Mouse (Mus musculus): ENCODE measurements around the gene Rps6kl1. TPM values are rescaled to one million over a fixed set of nuclear protein-coding genes. Genes with fewer than 3 reads are reported as not detected.

Gene Rps6kl1
- total RNA-seq (2014; fragmentation: Nextera tagmentation), result not detected in 2 replicates
- not detected in 2 replicates for total RNA-seq (2017)

DNA sequence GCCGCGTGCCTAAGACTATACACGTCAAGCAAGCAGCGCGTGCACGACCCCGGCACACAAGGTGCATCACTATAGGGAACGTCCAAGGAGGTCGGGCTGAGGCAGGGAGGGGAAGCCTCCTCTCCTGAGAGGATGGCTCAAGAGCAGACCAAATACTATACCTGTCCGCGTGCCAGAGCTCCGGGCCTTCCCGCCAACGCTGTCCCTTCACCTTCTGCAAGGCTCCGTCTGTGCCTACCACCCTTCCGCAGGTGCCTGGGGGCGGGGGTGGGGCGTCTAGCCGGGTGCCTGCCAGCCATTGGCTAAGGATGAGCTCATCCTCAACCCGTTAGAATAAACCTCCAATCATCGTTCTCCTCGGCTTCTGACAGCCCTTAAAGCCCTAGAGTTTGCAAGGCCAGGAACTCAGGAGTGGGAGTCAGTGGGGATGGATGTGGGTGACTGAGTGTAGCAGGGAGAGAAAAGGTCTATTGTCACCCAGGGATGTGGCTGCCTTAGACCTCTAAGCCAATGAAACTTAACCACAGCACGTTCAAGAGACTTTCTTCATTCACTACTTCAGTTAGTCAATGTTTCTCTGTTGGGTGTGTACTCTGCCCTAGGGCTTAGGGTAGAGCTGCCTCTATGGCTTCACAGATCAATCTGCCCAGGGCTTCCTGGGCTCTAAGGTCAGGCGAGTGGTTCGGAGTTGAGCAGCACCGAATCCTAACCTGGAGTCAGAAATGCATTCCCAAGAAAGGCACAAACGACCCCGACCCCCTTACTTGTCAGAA, at the start of gene Rps6kl1:
TSS of gene Rps6kl1 (minus strand) at position 263 of the 773 bp plus-strand sequence.
- peak; percentile 59 for ATAC-seq (replicated peaks; ENCODE audit: poor library complexity, severe bottlenecking)

- no peak for ATAC-seq (replicated peaks; ENCODE audit: poor library complexity, severe bottlenecking)
Measured at GRCm38 (mm10) chr12:85199954-85200353, 48.9 kb upstream of the Rps6kl1 start.

DNA sequence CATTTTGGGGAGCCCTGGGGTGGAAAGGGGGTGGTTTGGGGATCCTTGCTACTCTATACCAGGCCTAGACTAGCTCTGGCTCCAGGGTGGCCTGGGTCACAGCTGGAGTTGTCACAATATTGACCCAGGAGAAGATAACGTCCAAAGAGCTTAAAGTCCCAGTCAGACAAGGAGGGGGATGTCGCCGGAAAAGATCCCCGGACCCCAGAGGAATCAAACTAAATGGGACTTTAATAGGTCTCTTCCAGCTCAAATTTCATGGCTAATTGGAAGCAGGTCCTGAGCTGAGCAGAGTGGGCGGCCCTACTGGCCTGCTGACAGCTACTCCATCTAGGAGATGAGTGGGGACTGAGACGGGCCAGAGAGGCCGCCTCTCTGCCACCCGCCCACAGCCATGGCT, 46.9 kb upstream of the Rps6kl1 start:
- no peak for ATAC-seq (replicated peaks; ENCODE audit: poor library complexity, severe bottlenecking)

- no peak for ATAC-seq (replicated peaks; ENCODE audit: poor library complexity, severe bottlenecking)
Measured at GRCm38 (mm10) chr12:85197371-85197770, 46.3 kb upstream of the Rps6kl1 start.

GRCm38 (mm10) chr12:85196191-85196590, 45.1 kb upstream of the Rps6kl1 start:
- no peak for ATAC-seq (replicated peaks; ENCODE audit: poor library complexity, severe bottlenecking)

DNA sequence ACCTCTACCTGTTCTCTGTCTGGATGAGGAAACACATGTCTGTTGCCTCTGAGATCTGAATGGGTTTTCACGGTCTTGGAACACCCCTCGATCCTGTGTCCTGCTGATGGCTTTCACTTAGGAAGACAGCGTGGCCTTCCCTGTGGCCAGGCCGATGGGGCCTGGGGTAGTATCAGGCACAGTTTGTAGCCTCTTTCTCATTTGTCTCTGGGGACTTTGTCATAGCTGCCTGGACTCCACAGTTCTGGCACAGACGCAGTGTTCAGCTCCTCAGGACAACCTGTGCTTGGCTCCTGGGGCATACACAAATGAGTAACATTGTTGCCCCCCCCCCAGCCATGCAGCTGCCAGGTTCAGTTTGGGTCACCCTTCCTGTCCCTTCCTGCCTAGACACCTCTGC, 44.0 kb upstream of the Rps6kl1 start:
- no peak for ATAC-seq (replicated peaks; ENCODE audit: poor library complexity, severe bottlenecking)

GRCm38 (mm10) chr12:85194623-85195018, 43.6 kb upstream of the Rps6kl1 start:
- ATAC-seq (replicated peaks; ENCODE audit: poor library complexity, severe bottlenecking), result no peak

DNA sequence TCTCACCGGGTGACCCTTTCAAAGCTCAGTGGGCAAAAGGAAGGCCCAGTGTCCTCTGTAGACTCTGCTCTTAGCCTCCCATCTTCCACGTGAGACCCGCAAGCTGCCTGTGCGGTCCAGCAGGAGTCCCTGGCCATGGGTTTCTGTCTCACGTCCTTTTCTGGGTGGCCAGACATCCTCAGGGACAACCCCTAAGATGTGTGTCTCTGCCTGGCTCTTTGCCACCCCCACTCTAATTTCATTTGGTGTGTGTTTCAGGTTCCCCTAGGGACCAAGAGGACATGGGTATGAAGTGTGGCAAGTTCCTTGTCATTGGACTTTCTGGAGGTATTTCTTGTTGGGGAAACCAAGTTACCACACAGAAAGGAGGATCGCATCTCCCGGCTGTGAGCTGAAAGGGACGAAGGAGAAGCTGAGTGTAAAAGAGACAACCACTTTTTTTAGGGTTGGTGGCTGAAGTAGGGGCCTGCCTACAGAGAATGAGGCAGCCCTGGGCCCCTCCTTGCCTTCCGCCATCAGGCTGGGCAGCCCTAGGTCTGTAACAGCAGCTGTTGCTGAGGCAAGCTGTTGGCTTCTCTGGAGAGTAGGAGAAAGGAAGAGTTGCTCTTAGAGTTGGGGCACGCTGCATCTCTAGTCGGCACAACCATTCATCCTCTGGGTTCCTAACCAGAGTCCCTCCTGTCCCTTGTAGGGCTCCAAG, 43.0 kb upstream of the Rps6kl1 start:
- ATAC-seq (replicated peaks; ENCODE audit: poor library complexity, severe bottlenecking), result no peak

GRCm38 (mm10) chr12:85193146-85193545, 42.1 kb upstream of the Rps6kl1 start:
- no peak for ATAC-seq (replicated peaks; ENCODE audit: poor library complexity, severe bottlenecking)

GRCm38 (mm10) chr12:85192461-85193108, 41.5 kb upstream of the Rps6kl1 start:
- ATAC-seq (replicated peaks; ENCODE audit: poor library complexity, severe bottlenecking), result peak; percentile 96

DNA sequence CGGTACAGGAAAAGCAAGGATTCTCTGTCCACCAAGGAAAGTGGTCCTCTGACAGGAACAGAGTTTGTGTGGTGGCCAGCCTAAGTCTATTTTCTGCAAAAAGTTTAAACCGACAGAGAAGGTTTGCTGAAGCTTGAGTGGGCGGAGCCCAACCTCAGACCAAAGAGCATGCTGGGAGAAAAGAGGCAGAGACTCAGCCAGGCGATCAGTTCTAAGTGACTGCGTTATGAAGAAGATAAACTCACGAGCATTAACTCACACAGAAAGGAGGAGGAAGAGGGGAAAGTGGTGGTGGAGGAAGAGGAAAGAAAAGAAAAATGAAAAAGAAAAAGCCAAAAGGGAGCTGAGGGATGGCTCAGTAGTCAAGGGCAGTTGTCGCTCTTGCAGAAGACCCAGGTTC, 39.2 kb upstream of the Rps6kl1 start:
- ATAC-seq (replicated peaks; ENCODE audit: poor library complexity, severe bottlenecking), result no peak

DNA sequence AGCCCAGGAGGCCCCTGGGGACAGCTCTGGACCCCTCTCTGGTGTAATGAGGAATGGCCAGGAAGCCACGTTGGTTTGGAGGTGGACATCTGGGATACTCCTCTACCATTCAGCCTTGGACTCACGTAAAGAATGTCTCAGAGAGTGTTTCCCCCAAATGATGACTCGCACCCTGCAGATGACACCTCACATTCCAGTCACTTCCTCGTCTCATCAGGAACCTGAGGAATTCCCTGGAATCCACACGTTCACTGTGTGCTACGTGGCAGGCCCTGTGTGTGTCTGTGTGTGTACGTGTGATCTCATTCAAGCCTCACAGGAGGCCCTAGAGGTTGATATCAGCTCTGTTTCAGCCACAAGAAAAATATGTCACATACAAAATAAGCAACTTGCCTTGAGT, 35.3 kb upstream of the Rps6kl1 start:
- no peak for ATAC-seq (replicated peaks; ENCODE audit: poor library complexity, severe bottlenecking)

GRCm38 (mm10) chr12:85185810-85186209, 34.7 kb upstream of the Rps6kl1 start:
- no peak for ATAC-seq (replicated peaks; ENCODE audit: poor library complexity, severe bottlenecking)

DNA sequence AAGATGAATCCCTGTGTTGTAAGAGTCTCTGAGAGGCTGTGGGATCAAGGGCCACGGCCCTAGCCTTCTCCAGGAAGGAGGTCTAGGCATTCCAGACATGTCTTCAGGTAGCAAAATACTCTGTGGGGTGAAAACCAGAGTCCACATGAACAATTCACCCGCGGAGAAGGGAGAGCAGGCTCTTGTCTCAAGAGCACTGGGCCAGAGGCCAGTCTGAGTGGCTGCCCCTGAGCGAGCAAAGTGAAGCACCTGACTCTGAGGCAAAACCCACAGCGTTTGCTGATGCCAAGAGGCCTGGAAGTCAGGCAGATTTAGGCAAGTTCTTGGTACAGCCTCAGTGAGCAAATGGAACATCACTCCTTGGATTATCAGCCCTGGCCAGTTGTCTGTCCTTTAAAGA, 33.1 kb upstream of the Rps6kl1 start:
- ATAC-seq (replicated peaks; ENCODE audit: poor library complexity, severe bottlenecking), result no peak

GRCm38 (mm10) chr12:85182898-85183297, 31.8 kb upstream of the Rps6kl1 start:
- ATAC-seq (replicated peaks; ENCODE audit: poor library complexity, severe bottlenecking), result peak; percentile 48

- no peak for ATAC-seq (replicated peaks; ENCODE audit: poor library complexity, severe bottlenecking)
Measured at GRCm38 (mm10) chr12:85182345-85182643, 31.2 kb upstream of the Rps6kl1 start.

DNA sequence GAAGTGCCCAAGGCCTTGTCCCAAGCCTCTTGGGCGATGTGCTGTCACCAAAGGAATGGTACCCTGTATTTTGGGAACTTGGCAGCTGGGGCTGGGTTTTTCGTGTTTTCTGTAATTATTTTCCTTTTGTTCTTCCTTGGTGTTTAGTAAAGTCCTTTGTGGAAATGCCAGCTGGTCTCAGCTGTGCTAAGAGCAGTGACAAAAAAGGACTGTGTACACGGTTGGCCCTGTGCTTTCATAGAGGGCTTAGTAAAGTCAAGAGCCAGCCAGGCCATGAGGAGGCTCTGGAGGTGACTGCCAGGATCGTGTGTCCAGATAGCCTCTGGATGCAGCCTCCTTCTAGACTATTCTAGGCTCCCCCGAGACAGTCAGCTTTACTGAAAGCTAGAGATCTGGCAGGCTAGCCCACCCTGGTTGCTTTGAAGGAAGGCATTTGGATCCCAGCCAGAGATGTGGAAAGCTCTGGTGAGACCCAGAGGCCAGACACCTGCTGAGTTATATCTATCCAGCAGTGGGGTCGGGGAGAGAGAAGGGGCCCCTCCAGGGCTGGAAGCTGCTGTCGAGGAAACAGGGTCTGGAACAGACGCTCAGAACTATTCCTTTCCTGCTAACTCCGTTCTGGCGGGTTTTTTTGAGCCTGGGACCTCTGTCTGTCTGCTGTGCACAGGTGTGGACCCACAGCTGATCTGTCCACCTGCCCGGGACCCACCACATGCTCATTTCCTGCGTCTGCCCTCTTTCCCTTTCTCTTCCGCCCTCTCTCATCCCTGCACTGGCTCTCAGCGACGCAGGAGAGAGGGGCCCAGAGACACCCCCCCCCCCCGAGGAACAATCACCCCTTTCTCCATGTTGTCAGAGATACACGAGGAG, 30.6 kb upstream of the Rps6kl1 start:
- ATAC-seq (replicated peaks; ENCODE audit: poor library complexity, severe bottlenecking), result no peak

- no peak for ATAC-seq (replicated peaks; ENCODE audit: poor library complexity, severe bottlenecking)
Measured at GRCm38 (mm10) chr12:85178294-85178693, 27.2 kb upstream of the Rps6kl1 start.

- ATAC-seq (replicated peaks; ENCODE audit: poor library complexity, severe bottlenecking), result peak; percentile 44
Measured at GRCm38 (mm10) chr12:85177740-85178239, 26.7 kb upstream of the Rps6kl1 start, which contains the start of gene Pgf. Pgf (minus strand) TSS chr12:85177790.

- peak; percentile 85 for ATAC-seq (replicated peaks; ENCODE audit: poor library complexity, severe bottlenecking)
Measured at GRCm38 (mm10) chr12:85176846-85177523, 25.9 kb upstream of the Rps6kl1 start.
